Mouse (Mus musculus): Measurements from ENCODE around the gene Slc39a11.

DNA sequence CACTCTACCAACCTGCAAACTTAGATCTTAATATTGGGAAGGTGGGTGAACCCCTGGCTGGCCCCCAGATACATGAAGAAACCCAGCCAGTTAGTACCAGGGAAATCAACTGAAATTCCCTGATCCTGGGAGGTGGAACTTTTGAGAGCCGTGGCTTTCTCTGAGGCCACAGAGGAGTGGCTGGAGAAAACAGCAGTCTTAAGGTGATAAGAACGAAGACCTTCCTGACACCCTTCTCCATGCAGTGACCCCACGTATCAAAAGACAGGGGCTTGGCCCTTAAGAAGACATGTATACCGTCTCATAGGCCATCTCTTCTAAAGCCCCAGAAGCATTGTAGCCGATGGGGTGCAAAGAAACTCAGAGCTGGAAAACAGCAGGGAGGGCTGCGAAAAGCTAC, 146.9 kb downstream of the Slc39a11 start:
- TF ChIP-seq CTCF (IDR thresholded peaks at IDR 0.05; ENCODE audit: control insufficient read depth, insufficient read depth, low read length) (no peak), POLR2A (IDR thresholded peaks at IDR 0.05; ENCODE audit: borderline replicate concordance, control insufficient read depth, low read depth, low read length) (no peak)
